Mouse (Mus musculus): Measurements from ENCODE around the gene Syndig1.

DNA sequence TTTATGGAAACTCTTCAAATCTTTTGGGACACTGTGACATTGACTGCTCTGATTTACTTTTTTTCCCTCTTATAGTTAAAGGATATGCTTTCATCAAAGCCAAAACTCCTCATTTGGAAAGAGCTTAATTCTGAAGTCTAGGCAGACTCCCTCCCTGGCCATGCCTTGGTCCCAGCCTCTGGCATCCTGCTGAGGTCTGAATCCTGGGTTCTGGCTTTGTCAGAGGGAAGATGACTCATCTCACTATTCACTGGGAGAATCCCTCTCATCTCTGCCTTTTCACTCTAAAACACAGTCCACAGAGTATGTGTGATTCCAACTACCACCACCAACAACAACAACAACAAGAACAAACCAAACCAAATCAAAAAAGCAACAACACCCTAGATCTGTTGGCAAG is 58.6 kb downstream of the Syndig1 start:
- TF ChIP-seq CTCF (IDR thresholded peaks at IDR 0.05; ENCODE audit: low read depth, low read length) (no peak), POLR2A (IDR thresholded peaks at IDR 0.05; ENCODE audit: extremely low read depth, insufficient read depth, low read length) (no peak)

Measured in liver, adult 2 months (tissue).